Mouse (Mus musculus) heart, postnatal 0 days (tissue): ENCODE data around the gene Glyctk. TPM values are rescaled to one million over a fixed set of nuclear protein-coding genes. Genes with fewer than 3 reads are reported as not detected.

Experiments
- ATAC-seq: fragments of 200-750 bp; cut with Nextera tagmentation; 2 replicates; pipeline ENCODE4 v1.8.0; 2017; ENCODE audit warnings: low read depth, moderate number of reproducible peaks, moderate library complexity; ENCODE audit not compliant: insufficient read depth
- DNase-seq: peaks from one replicate; pipeline ENCODE4 v3.0.0-alpha.2; 2016; ENCODE audit warnings: low spot score
- H3K27ac ChIP-seq: fragments of 300-500 bp; sonication (generic); 2 replicates; pipeline ENCODE4 v1.5.1; 2014; ENCODE audit warnings: low read depth, mild to moderate bottlenecking
- H3K27me3 ChIP-seq: fragments of 300-500 bp; sonication (generic); 2 replicates; pipeline ENCODE4 v1.6.1; 2014; ENCODE audit warnings: low read length, mixed read lengths; ENCODE audit not compliant: control insufficient read depth, insufficient read depth
- H3K36me3 ChIP-seq: fragments of 300-500 bp; sonication (generic); replicated peaks from 2 replicates; pipeline ENCODE4 v1.6.1; 2014; ENCODE audit warnings: low read length, mixed read lengths; ENCODE audit not compliant: control insufficient read depth, insufficient read depth
- H3K4me1 ChIP-seq: fragments of 300-500 bp; sonication (generic); 2 replicates; pipeline ENCODE4 v1.6.1; 2014; ENCODE audit warnings: antibody characterized with exemption; ENCODE audit not compliant: control insufficient read depth, insufficient read depth
- H3K4me2 ChIP-seq: fragments of 300-500 bp; sonication (generic); 2 replicates; pipeline ENCODE4 v1.6.1; 2014; ENCODE audit warnings: low read depth, mild to moderate bottlenecking, low read length, moderate library complexity
- H3K4me3 ChIP-seq: fragments of 300-500 bp; sonication (generic); 2 replicates; pipeline ENCODE4 v1.5.1; 2014; ENCODE audit warnings: low read depth, low read length
- H3K9ac ChIP-seq: fragments of 300-500 bp; sonication (generic); replicated peaks from 2 replicates; pipeline ENCODE4 v1.6.1; 2014; ENCODE audit warnings: low read depth, low read length, mixed read lengths
- H3K9me3 ChIP-seq: fragments of 300-500 bp; sonication (generic); replicated peaks from 2 replicates; pipeline ENCODE4 v1.6.1; 2016; ENCODE audit warnings: low read length; ENCODE audit not compliant: control insufficient read depth
- CTCF ChIP-seq: IDR thresholded peaks from 2 replicates; pipeline ENCODE4 v1.5.1; 2016; ENCODE audit warnings: antibody characterized with exemption, control low read depth, low read depth
- EP300 ChIP-seq: IDR thresholded peaks from 2 replicates; pipeline ENCODE4 v1.6.1; 2016; ENCODE audit warnings: antibody characterized with exemption, low read depth
- WGBS: fragments of 180-500 bp; shearing (Covaris S2); extraction: QIAGEN DNeasy Blood & Tissue Kit; methylation state at CpG from one replicate; pipeline ENCODE4 v1.1.7; 2014; 5-methylcytosine and 5-hydroxymethylcytosine counted together
- polyA plus RNA-seq: library from polyadenylated mRNA; unstranded; fragments of >200 nt; fragmentation: Nextera tagmentation; extraction: Ambion mirVana; gene quantifications from 2 replicates; pipeline ENCODE4 v1.2.1, GENCODE M21; 2015
- total RNA-seq: library from RNA; depleted of rRNA; stranded (reverse); fragments of >200 nt; gene quantifications from 2 replicates; pipeline ENCODE4 v1.2.3, GENCODE M21; 2014; ENCODE audit warnings: low replicate concordance

Glyctk gene
- total and polyA plus RNA-seq, 2 experiments from 2014 or later, result 0.90 to 2.5 TPM

DNA sequence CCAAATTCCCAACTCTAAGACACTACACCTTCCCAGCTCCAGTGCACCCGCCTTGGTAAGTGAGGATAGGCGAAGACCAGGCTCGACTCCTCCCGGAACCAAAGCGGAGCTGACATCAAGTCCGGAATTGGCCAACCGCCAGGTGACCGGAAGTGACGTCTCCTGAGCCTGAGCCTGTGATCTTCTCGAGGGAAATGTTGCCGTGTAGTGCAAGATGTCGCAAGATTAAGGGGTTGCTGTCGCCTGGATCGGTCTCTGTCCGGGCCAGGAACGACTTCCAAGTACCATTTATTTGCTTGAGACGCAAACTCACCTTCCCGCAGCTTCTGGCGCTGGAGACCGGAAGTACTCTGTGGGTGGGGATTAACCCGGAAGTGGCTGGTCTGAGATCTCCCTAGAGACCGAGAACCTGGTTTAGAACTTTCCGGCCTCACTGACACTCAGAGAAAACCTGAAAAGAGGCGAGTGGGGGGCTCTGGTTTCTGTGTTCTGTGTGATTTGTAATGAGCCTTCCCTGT, 1.9 kb upstream of the Glyctk start:
- H3K4me1 ChIP-seq, result 0 out of 2 replicates have a peak, but pooled peaks cover 5% of the 10 kb centered on the region
- H3K9ac ChIP-seq, result peak overlapping the region; percentile 56
- peak overlapping the region; percentile 66 for H3K4me2 ChIP-seq
- TF ChIP-seq CTCF, result no peak
- TF ChIP-seq EP300, result peak; percentile 80; the same call in 1 of the 2 replicates
- H3K9me3 ChIP-seq, result no peaks in the 10 kb centered on the region
- peak overlapping the region; percentile 89 for H3K27ac ChIP-seq
- H3K27me3 ChIP-seq, result no peaks in the 10 kb centered on the region
- DNase-seq (peak; percentile 87), ATAC-seq (peak; percentile 92)
- H3K4me3 ChIP-seq, result peak overlapping the region; percentile 61
- 3% methylated on average over 24 of the region's 24 CpGs for WGBS
- H3K36me3 ChIP-seq, result no peaks in the 10 kb centered on the region

DNA sequence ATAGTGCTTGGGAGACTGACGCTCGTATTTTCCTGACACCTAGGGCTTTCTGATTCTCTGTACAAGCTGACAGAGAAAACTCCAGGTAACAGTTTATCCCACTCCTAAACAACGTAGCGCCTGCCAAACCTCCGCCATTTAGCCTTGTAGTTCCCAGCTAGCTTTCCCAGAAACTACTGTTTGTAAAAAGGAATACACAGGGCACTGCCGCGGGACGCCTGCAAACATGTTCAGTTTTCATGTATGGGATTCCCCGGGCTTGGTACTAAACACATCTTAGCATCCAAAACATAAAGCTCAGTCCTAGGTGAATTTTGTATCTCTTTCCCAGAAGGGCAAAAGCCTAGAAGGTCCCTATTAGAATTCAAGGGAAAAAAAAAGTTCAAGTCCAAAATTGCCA, 1.3 kb upstream of the Glyctk start:
- ATAC-seq, result no peak
- H3K4me1 ChIP-seq, result 0 out of 2 replicates have a peak, but pooled peaks cover 5% of the 10 kb centered on the region
- H3K27me3 ChIP-seq, result no peaks in the 10 kb centered on the region
- TF ChIP-seq EP300, result no peak
- no peak for TF ChIP-seq CTCF
- 80% methylated on average over 9 of the region's 9 CpGs for WGBS
- no peaks in the 10 kb centered on the region for H3K36me3 ChIP-seq
- H3K9ac ChIP-seq, result no peak overlapping the region
- H3K4me3 ChIP-seq, result peak overlapping the region; percentile 61; the same call in 1 of the 2 replicates
- H3K9me3 ChIP-seq, result no peaks in the 10 kb centered on the region
- DNase-seq, result no peak
- no peak overlapping the region for H3K27ac ChIP-seq
- H3K4me2 ChIP-seq, result peak overlapping the region; percentile 66

DNA sequence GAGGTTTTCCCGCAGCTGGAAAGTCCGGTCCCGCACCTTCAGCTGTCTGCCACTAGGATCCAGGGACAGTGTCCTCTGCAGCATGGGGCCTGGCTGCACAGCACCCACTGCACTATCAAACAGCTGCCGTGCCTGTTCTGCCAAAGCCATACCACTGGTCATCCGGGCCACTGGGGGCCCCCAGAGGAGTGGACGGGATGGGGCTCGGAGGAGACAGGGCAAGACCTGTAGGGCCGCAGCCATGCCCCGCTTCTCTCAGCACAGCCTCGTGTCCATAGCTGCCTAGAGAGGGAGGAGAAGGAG, 364 bp downstream of the Glyctk start:
- no peaks in the 10 kb centered on the region for H3K36me3 ChIP-seq
- ATAC-seq (no peak), DNase-seq (no peak)
- no peak overlapping the region for H3K9ac ChIP-seq
- TF ChIP-seq EP300 (no peak), CTCF (no peak)
- 85% methylated on average over 10 of the region's 10 CpGs for WGBS
- no peak overlapping the region for H3K4me2 ChIP-seq
- H3K27me3 ChIP-seq, result no peaks in the 10 kb centered on the region
- H3K27ac ChIP-seq, result no peak overlapping the region
- no peaks in the 10 kb centered on the region for H3K9me3 ChIP-seq
- no peak overlapping the region for H3K4me3 ChIP-seq
- H3K4me1 ChIP-seq, result 0 out of 2 replicates have a peak, but pooled peaks cover 5% of the 10 kb centered on the region

DNA sequence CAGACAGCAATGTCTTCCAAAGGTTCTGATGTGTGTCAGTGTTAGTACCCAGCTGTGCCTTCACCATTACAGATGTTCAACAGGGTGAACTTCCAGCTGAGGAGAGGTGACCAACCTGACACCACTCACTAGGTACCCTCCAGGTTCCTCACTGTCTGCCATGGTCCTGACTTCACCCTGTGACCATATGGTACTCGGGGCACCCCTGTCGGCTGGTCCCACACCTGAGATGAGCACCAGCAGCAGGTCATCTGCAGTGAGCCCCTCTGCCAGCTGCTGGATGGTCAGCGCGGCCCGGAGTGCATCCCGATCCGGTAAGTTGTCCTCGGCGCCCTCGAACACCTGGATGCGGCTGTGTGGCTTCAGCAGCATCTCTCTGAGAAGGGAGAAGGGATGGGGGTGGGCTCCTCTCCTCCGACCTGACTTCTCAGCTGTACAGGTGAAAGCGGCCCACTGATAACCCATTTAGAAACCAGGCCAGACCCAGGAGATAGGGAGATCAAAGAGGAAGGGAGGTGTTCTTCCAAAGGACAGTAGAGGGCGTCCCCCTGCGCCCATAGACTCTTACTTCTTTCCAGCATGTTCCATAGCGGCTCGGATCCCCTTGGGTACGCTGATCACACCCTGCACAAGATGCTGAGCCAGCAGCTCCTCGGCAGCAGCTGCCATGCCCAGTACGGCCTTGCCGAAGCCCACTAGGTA, 866 bp downstream of the Glyctk start:
- TF ChIP-seq CTCF (no peak), EP300 (no peak)
- no peaks in the 10 kb centered on the region for H3K9me3 ChIP-seq
- 0 out of 2 replicates have a peak, but pooled peaks cover 5% of the 10 kb centered on the region for H3K4me1 ChIP-seq
- ATAC-seq (no peak), DNase-seq (no peak)
- H3K4me3 ChIP-seq, result no peak overlapping the region
- 79% methylated on average over 21 of the region's 21 CpGs for WGBS
- no peak overlapping the region for H3K9ac ChIP-seq
- H3K27ac ChIP-seq, result no peak overlapping the region
- H3K4me2 ChIP-seq, result no peak overlapping the region
- no peaks in the 10 kb centered on the region for H3K36me3 ChIP-seq
- H3K27me3 ChIP-seq, result no peaks in the 10 kb centered on the region; the same call in 1 of the 2 replicates

DNA sequence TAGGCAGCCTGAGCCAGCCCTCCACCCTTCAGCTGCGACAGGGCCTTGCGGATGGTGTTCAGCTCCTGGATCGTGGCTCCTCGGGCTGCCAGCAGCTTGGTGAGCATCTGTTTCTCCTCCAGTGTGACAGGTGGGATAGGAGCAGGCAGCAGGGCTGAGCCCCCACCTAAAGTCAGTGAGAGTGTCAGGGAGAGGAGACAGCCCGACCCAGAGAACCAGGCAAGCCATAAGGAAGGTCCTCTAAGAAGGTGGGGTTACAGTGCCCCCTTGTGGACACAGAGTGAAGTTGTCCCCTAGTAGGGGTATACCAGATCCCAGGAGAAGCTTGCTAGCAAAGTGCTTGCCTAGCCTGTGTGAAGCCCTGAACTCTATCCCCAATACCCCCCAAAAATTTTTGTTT, 1.5 kb downstream of the Glyctk start:
- 45% methylated on average over 5 of the region's 5 CpGs for WGBS
- Histone ChIP-seq H3K4me3 (no peak overlapping the region), H3K27me3 (peaks cover 1% of the 10 kb centered on the region), H3K4me1 (0 out of 2 replicates have a peak, but pooled peaks cover 5% of the 10 kb centered on the region), H3K4me2 (no peak overlapping the region), H3K36me3 (no peaks in the 10 kb centered on the region), H3K9ac (no peak overlapping the region), H3K9me3 (no peaks in the 10 kb centered on the region), H3K27ac (no peak overlapping the region)
- no peak for TF ChIP-seq EP300
- TF ChIP-seq CTCF, result peak; percentile 40
- DNase-seq (no peak), ATAC-seq (no peak)
